Mouse (Mus musculus) megakaryocyte, embryonic 14.5 days (primary cell): ENCODE measurements around the gene Lamp2.
"Not testable (repeated sequence)": the region's sequence is repeated elsewhere in the genome, so short reads cannot be mapped to it uniquely, and the experiment has no call there.

Experiments used
- FLI1 ChIP-seq: IDR thresholded peaks from 2 replicates; pipeline ENCODE4 v1.6.1; 2012; ENCODE audit warnings: low read length, inconsistent platforms, mixed read lengths
- GATA1 ChIP-seq: IDR thresholded peaks from 3 replicates; pipeline ENCODE4 v1.6.1; 2012; ENCODE audit warnings: mixed read lengths, low read length, inconsistent platforms, borderline replicate concordance

DNA sequence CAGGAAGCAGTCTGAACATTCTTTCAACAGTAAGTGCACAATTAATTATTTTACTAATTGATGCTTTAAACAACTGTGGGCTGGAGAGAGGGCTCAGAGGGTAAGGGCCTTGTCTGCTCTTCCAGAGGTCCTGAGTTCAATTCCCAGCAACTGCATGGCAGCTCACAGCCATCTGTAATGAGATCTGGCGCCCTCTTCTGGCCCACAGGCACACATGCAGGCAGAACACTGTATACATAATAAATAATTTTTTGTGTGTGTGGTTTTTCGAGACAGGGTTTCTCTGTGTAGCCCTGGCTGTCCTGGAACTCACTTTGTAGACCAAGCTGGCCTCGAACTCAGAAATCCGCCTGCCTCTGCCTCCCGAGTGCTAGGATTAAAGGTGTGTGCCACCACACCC, 45.9 kb upstream of the Lamp2 start:
- not testable (repeated sequence) for TF ChIP-seq GATA1, FLI1
